Mouse (Mus musculus): Measurements from ENCODE around the gene Gm128.

The Gm128 gene

DNA sequence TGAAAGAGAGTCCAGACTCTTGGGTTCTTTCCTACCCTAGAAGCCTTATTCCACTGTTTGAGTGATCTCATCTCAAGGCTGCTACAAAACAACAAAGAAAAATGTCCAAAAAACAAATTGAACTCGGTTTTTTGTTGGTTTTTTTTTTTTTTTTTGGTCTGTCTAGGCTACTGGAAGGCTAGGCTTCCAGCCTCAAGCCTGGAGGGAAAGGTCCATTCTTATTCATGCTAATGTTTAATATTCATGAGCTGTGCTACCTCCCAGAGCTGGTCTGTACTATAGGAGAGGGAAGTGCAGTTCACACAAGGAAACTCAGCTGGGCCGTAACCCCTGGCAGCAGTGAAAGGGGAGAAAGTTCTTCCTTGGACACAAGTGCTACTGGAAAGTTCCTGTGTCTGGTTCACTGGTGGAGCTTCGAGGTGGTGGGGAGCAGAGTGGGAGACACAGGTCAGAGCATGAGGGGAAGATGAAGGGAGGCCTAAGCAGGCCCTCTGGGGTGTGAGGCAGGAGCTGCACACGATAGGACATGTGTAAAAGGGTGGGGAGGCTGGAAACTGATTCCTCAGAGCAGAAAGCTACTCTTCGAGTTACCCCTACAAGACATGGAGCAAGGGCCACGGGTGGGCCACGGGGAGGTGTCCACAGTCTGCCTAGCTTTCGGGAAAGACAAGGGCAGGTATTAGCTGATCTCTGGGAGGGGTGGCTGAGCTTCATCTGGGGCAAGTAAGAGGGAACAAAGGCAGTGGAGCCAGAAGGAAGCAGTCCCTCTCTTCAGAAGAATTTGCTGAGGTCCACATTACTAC, 10.7 kb downstream of the Gm128 start:
- no peak for DNase-seq (ENCODE audit: low read depth)

- peak; percentile 79 for DNase-seq (ENCODE audit: low read depth)
Measured at GRCm38 (mm10) chr3:95229781-95230494, 11.5 kb downstream of the Gm128 start.

DNA sequence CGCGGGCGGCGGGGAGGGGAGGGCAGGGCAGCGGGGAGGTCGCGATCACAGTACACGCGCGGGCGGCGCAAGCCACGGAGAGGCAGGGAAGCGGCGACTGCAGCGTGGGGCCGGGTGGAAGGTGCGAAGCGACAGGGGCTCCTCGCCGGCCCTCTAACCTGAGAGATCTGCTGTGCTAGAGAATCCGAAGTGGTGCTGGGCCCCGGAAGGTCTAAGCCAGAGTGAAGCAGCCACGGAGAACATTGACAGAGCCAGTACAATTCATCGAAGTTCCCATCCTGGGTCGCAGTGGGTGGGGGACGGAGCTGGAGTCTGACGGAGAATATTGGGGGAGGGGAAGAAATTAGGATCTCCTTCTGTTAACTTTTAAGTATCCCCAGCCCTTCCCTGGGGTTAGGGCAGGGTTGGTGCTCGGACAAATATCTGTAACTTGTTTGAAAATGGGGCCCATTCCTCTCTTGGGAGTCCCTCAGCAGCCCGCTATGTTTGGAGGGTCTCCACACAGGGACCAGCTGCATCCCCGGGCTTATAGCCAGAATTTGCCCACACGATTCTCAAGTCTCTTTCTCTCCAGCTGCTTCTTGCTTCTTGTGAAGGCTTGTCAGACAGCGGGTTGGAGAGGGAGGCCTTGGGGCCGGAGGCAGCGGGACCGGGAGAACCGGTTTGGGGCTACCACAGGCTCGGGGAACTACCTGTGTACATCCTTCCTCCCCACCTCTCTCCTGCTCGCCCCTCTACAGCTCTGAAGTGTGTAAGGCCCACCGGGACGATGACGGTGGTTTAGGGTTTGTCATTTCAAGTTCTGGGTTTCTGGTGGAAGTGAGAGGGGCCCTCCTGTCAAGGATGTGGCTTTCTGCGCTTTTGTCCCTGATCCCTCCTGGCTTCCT, 12.3 kb downstream of the Gm128 start:
- DNase-seq (ENCODE audit: low read depth) = peak; percentile 37

- DNase-seq (ENCODE audit: low read depth) = peak; percentile 88
Measured at GRCm38 (mm10) chr3:95228148-95228893, 13.1 kb downstream of the Gm128 start, which contains the start of gene Cdc42se1. Gene Cdc42se1, plus strand, starts transcription at chr3:95228732.

- DNase-seq (ENCODE audit: low read depth) = peak; percentile 26
Measured at GRCm38 (mm10) chr3:95227214-95227613, 14.2 kb downstream of the Gm128 start.

GRCm38 (mm10) chr3:95224295-95224694, 17.1 kb downstream of the Gm128 start:
- DNase-seq (ENCODE audit: low read depth) = no peak

DNA sequence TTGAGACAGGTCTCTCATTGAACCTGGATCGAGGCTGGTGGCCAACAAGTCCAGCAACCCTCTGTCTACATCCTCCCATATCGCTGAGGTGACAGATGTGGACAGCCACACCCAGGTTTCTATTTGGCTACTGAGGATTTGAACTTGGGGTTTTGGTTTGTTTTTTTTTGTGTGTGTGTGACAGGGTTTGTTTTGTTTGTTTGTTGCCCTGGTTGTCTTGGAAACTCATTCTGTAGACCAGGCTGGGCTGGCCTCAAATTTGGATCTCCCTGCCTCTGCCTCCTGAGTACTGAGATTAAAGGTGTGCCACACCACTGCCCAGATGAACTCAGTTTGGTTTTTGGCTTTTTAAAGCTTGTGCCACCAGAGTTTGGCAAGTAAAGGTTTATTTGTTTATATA, 18.4 kb downstream of the Gm128 start:
- no peak for DNase-seq (ENCODE audit: low read depth)

DNA sequence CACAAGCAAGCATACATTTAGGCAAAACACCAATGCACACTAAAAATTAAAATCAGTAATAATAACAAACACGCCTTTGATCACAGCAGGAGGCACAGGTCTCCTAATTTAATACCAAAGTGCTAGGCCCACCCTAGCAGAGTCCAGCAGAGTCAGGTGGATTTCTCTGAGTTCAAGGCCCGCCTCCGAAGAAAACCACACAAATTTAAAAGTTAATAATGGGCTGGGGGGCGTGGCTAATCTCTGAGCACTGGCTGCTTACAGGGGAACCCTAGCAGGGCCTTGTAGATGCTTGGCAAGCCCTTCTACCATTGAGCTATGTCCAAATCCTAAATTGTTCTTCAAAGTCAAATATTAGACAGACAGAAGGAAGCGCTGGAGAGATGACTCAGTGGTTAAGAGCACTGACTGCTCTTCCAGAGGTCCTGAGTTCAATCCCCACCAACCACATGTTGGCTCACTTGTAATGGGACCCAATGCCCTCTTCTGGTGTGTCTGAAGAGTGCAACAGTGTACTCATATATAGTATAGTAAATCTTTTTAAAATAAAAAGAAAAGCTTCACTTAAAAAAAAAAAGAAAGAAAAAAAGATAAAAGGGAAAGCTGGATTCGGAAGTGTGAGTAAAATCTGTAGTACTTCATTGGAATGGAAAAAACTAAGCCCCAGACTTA, 22.8 kb downstream of the Gm128 start:
- peak; percentile 91 for DNase-seq (ENCODE audit: low read depth)

GRCm38 (mm10) chr3:95217255-95218134, 23.9 kb downstream of the Gm128 start, which contains the start of gene Gabpb2:
Gene Gabpb2, minus strand, starts transcription at chr3:95217916.
- DNase-seq (ENCODE audit: low read depth) = peak; percentile 98

GRCm38 (mm10) chr3:95216655-95217254, 24.6 kb downstream of the Gm128 start:
- DNase-seq (ENCODE audit: low read depth) = no peak

GRCm38 (mm10) chr3:95213609-95213975, 27.8 kb downstream of the Gm128 start:
- no peak for DNase-seq (ENCODE audit: low read depth)

DNA sequence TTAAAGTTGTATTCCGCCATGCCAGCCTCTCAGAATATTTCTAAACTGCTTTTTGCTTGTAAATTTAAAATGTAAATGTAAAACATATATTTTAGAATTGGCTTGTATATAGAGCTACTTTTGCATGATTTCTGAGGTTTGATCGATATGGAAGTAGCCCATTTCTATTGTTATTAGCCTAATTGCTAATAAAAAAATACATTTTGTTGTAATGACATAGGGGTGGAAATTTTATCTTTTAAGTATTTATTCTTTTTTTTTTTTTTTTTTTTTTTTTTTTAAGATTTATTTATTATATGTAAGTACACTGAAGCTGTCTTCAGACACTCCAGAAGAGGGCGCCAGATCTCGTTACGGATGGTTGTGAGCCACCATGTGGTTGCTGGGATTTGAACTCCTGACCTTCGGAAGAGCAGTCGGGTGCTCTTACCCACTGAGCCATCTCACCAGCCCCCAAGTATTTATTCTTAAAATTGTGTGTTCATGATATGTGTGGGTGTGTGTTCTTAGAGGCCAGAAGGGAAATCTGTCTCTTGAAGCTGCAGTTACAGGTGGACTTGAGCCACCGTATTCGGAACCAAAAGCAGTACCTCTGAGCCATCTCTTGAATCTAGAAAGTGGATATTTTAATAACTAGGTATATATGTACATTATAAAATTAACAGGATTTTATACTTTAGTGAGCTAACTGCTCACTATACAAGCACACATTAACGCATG, 28.3 kb downstream of the Gm128 start:
- DNase-seq (ENCODE audit: low read depth) = peak; percentile 26

- DNase-seq (ENCODE audit: low read depth) = no peak
Measured at GRCm38 (mm10) chr3:95210585-95210984, 30.8 kb downstream of the Gm128 start.

DNA sequence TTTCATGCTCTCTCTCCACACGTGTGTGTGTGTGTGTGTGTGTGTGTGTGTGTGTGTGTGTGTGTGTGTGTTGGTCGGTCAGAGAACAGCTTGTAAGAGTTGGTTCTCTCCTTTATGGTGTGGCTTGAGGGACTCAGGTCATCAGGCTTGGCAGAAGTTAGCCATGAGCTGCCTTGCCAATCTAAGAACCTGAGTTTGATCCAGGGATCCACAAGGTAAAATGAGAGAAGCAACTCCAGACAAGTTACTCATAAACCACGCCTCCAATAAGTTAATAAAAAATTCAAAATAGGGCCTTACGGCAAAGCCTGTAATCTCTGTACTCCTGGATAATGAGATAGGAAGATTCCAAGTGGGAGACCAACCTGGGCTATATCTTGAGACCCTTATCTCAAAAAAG, 33.1 kb downstream of the Gm128 start:
- no peak for DNase-seq (ENCODE audit: low read depth)

DNA sequence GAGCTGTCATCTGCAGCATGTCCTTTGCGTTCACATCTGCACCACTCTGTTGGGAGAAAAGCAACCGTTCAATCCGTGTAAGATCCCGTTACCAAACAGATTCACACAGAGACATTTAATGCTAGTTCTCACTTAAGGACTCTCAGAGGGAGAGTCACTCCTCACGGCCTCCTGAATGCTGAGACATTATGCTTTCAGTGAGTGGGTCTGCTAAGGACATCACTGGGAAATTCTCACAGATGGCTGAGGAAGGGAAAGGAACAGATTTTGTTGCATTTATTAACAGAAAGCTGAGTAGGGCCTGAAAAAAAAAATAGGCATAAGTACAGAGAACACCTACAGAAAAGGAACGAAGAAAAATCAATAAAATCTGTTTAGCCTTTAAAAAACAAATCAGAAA, 37.5 kb downstream of the Gm128 start:
- no peak for DNase-seq (ENCODE audit: low read depth)

GRCm38 (mm10) chr3:95200562-95200961, 40.8 kb downstream of the Gm128 start:
- DNase-seq (ENCODE audit: low read depth) = no peak

DNA sequence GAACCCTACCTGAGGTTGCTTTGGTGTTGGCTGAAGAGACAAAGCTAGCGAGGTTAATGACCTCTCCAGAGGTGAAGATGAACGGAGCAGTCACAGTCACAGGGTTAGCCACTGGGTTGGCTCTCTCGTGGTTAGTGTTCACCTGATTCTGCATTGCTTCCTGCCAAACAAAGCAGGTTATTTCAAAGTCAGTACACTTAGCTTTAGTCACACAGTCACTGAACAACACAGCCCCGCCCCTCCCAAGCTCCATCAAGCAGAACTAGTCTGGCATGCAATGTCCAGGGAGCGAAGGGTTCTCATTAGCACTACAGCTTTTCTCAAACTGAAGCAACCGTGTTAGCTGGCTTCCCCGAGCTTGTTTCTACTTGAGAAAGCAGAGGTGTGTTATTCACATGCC, 41.3 kb downstream of the Gm128 start:
- DNase-seq (ENCODE audit: low read depth) = no peak

- no peak for DNase-seq (ENCODE audit: low read depth)
Measured at GRCm38 (mm10) chr3:95199101-95199500, 42.3 kb downstream of the Gm128 start.

GRCm38 (mm10) chr3:95195772-95196171, 45.6 kb downstream of the Gm128 start:
- DNase-seq (ENCODE audit: low read depth) = no peak

All from 416B (cell line).